Mouse (Mus musculus) thymus, adult 18-20 months (tissue): ENCODE measurements around the gene Pcdh8.

Experiments
- DNase-seq, 2 experiments: peaks; one replicate each; pipeline ENCODE4 v3.0.0; 2022; ENCODE audit warnings: mixed read lengths in 2 of 2

Pcdh8 gene

GRCm38 (mm10) chr14:79771094-79771535, at the start of gene Pcdh8:
TSS of gene Pcdh8 (minus strand) at chr14:79771312.
- DNase-seq: peak; percentile 28 to 33

GRCm38 (mm10) chr14:79814709-79815108, 43.6 kb upstream of the Pcdh8 start:
- DNase-seq: no peak

DNA sequence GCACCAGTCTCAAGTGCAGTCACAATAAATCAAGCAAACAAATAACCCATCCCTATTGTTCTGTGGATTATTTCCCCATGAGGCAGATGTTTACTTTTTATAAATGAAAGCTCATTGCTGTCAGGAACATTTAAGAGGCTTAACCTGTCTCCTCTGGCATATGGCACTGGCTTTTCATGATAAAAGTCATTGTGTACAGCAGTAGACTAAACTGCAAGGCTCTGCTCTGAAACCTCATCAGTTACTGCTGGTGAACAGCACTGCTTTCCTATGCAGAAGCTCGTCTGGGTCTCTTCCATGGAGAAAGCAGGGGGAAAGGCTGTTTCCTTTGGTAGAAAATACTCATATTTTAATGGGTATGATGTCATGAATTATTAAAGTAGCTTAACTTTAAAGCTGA, 43.0 kb upstream of the Pcdh8 start:
- DNase-seq: no peak

DNA sequence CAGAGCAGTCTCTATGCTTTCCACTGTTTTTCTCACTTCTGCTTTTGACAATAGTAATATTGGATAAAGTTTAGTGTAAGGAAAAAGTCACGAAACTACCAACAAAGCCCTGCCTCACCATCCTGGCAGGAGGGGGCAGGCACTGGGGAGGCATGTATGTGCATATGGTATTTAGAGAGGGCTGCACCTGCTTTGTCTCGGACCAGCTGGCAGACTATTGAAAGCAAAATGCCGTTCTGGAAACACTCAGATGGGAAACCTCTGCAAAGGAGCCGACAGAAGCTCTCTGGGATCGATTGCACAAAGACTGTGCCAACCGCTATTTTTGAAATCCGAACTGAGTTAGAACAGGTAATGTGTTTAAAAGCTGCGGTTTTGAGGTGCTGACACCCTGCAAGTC, 22.1 kb upstream of the Pcdh8 start:
- no peak for DNase-seq

GRCm38 (mm10) chr14:79789535-79789934, 18.4 kb upstream of the Pcdh8 start:
- no peak for DNase-seq

DNA sequence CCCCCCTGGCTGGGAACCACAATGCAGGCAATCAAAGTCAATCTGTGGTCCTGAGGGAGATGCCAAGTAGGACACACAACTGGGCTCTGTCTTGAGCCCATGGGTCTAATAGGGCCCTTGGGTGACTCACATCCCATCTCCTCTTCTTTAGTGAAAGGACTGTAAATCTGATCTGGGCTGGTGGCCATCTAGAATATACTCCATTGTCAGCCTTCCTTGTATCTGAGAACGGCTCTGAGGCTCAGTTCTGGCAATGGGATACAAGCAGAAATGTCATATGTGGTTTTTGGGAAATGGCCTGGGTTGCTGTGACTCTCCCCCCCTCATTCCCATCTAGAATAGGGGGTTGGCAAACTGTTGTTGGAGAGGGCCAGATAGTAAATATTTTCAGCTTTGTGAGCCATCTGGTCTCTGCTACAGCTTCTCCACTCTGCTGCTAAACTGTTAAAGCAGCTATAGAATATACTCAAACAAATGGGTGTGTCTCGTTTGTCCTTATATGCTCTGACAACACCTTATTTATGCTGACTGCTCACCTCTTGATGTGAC, 17.6 kb upstream of the Pcdh8 start:
- no peak for DNase-seq

DNA sequence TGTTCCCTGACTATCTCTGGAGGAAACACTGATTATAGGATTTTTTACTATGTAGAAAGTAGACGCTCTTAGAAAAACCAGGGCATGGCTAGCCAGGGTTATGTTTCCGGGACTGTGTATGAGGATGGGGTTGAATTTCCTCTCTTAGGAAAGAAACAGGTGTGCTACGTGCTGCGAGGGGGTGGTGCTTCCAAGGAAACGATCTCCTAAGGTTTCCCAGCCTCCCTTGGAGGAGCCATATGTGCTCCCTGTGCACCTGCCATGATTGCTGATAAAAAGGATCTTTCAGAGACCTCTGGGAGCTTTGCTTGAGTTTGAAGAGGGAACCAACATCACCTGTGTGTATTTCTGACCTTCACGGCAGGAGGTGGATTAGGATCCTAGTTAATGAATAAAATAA, 16.8 kb upstream of the Pcdh8 start:
- DNase-seq: no peak

DNA sequence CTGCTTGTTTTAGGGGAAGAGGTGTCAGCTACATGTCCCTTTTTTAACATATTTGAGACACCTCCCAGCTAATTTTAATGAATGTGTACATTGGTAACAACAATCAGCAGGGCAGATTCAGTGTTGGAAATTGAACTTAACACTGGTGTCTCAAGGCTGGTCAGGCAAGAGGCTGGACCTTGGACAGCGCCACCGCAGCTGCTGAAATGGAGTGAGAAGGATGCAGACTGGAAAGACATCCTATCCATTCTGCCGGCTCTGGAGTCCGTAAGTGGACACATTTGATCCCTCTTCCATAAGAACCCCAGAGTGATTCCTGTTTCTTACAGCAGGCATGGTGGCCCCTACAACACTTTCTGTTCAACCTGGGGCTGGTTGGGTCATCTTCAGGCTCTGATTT, 14.3 kb upstream of the Pcdh8 start:
- DNase-seq: no peak

- DNase-seq: no peak
Observed at GRCm38 (mm10) chr14:79780889-79781288, 9.8 kb upstream of the Pcdh8 start.

DNA sequence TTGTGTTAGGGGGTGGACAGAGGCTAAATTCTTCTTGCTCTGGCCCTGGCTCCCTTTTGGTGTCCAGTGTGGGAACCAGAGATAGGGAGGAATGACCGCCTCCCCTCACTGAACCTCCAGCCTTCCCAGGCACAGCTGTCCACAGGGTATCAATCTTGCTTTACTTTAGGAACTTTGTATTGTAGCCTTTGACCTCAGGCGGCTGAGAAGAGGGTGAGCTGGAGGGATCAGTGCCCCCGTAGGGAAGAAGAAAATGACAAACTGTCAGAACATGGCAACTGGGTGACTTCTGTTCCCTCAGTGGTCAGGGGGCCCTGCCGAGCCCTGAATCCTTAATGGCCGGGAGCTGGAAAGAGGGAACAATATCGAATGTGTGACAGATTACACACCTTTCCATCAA, 9.2 kb upstream of the Pcdh8 start:
- no peak for DNase-seq

- no peak for DNase-seq
Observed at GRCm38 (mm10) chr14:79779841-79780240, 8.7 kb upstream of the Pcdh8 start.

GRCm38 (mm10) chr14:79773425-79774391, 2.6 kb upstream of the Pcdh8 start:
- DNase-seq: no peak

DNA sequence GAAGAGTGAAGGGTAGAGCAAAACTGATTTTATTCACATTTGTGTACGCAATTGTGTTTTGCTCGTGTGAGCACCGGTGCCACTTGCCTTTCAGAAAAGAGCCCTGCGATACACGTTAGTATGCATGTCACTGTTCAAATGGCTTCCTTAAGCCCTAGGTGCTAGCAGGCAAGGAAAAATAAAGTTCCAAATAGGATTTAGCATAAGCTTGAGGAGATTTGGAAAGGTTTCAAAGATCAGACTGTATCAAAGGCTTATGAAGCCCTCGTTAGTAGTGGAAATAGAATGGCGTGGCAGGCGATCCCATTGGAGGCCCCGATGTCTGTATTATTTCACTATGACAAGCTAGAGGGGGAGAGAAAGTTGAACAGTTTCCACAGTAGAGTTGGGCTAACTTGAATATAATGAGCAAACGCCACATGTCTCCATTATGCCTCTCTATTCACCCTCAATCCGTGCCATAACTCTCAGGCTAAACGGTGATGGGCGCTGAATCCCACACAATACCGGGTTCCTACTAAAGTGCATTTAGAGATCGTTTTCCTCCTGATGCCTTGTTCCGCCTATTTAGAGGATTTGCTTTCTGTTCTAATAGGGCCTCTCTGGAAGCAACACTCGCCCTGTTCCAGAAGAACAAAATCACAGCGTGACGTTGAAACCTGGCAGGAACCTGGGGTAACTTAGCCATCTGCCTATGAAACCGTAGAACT, 845 bp upstream of the Pcdh8 start:
- no peak for DNase-seq

- no peak for DNase-seq
Observed at GRCm38 (mm10) chr14:79770306-79771093, 612 bp downstream of the Pcdh8 start.

GRCm38 (mm10) chr14:79769618-79770017, 1.5 kb downstream of the Pcdh8 start:
- DNase-seq: peak in 1 of 2 experiments; percentile 9

- DNase-seq: peak in 1 of 2 experiments; percentile 3
Observed at GRCm38 (mm10) chr14:79768996-79769395, 2.1 kb downstream of the Pcdh8 start.

DNA sequence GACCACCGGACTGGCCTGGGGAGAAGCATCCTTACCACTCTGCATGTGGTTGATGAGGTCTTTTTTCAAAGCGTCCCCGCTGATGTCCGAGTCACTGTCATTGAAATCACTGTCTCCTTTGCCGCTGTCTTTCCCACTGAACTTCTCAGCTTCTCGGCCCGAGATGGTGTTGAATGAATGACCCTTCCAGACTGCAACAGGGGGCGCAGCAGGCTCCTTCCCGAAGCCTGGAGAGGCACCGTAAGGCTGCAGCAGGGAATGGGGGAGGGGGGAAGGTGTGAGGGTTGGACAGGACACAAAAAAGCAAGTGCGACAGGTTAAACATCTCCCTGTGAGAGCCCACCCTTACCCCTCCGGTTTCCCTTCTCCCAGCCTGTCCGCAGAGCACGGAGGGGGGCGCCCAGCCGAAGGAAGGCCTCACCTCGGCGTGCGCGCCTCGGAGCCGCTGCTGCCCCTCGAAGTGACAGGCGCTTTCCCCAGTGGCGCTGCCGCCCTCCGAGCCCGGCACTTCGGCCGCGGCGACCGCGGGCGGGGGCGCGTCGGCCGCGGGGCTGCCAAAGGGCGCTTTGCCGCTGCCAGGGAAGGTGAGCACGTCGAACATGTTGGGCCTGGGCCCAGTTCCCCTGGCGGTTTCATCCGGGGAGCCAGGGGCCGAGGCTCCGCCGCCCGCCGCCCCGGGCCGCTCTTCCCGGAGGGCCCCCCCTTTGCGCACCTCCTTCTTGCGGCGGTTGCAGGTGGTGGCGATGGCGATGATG, 2.9 kb downstream of the Pcdh8 start:
- no peak for DNase-seq

DNA sequence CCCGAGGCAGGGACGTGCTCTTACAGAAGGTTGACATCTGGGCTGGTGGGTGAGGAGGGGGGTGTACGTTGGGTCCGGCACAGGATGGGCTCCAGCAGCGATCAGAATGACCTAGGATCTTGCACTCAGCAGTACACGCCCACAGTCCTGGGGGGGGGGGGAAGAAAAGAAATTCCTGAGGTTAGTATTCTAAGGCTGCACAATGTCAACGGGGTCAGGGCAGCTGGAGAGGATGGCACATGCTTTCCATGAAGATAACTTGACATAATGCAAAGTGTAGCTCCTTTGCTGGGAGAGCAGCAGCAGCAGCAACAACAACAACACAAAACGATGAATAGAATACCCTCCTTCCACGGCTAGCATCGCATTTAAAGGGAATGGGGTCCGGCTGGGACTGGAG, 3.5 kb downstream of the Pcdh8 start:
- no peak for DNase-seq

GRCm38 (mm10) chr14:79765196-79765765, 5.8 kb downstream of the Pcdh8 start:
- DNase-seq: no peak

DNA sequence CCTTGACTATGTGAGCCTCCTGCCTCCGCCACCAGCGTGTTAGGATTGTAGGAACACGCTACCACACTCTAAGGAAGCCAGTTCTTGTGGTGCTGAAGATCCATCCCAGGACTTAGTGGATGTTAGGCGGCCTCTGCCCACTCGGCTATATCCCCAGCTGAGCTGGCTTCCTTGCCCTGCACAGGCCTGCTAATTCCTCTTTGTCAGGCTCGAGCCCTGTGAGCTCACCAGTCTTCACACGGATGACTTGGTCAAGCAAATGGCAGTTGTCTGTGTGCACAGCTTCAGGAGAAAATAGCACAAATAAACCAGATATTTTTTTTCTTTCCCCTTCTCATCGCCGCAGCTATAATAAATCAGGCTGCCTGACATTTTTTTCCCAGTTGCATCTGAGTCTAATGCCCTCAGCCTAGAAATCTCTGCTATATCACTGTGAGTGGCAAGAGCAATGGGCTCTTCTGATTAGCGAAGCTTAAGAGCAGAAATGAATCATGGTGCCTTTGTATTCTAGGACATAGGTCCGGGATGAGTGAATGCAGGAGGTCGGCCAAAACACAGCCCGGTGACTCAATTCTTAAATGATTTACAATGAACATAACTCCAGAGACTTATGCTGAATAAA, 16.4 kb downstream of the Pcdh8 start:
- DNase-seq: no peak

GRCm38 (mm10) chr14:79754157-79754556, 17.0 kb downstream of the Pcdh8 start:
- DNase-seq: no peak
